Mouse (Mus musculus): ENCODE results near the gene Lrfn4.

DNA sequence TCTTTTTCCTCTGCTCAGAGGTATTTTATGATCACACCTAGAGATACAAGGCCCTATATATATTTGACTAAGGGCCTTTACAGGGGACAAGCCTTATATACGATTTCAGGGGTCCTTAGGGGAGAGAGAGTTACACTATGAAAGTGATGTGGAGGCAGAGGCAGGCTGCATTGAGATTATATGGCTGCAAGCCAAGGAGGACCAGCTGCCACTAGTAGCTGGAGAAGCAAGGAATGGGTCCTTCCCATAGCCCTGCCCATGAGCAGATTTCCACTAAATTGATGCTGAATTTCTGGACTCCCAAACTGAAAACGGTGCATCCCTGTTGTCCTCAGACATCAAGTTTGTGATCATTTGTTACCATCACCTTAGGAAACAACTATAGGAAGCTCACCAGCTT lies 31.6 kb downstream of the Lrfn4 start:
- no peak for TF ChIP-seq CTCF (IDR thresholded peaks at IDR 0.05; ENCODE audit: control insufficient read depth, insufficient read depth, insufficient read length)
- TF ChIP-seq MYOD1 (IDR thresholded peaks at IDR 0.05; ENCODE audit: control insufficient read depth, insufficient read length, low read depth) = no peak
- no peak for TF ChIP-seq USF1 (IDR thresholded peaks at IDR 0.05; ENCODE audit: low read depth)
- TF ChIP-seq FOSL1 (IDR thresholded peaks at IDR 0.05; ENCODE audit: insufficient read depth, low read length, poor library complexity, severe bottlenecking) = no peak
- no peak for TF ChIP-seq CEBPB (IDR thresholded peaks at IDR 0.05; ENCODE audit: low read depth)
- no peak for TF ChIP-seq MYOG (IDR thresholded peaks at IDR 0.05; ENCODE audit: control insufficient read depth, extremely low read depth, insufficient read length)

Data from C2C12 (cell line).